Mouse (Mus musculus): ENCODE results near the gene Sult1b1.
"Not testable (repeated sequence)": the region's sequence is repeated elsewhere in the genome, so short reads cannot be mapped to it uniquely, and the experiment has no call there.

The Sult1b1 gene

GRCm38 (mm10) chr5:87538111-87538510 is at the start of gene Sult1b1:
Sult1b1 (minus strand) TSS chr5:87538195.
- no peak for DNase-seq (ENCODE audit: low spot score in 2 of 2)

DNA sequence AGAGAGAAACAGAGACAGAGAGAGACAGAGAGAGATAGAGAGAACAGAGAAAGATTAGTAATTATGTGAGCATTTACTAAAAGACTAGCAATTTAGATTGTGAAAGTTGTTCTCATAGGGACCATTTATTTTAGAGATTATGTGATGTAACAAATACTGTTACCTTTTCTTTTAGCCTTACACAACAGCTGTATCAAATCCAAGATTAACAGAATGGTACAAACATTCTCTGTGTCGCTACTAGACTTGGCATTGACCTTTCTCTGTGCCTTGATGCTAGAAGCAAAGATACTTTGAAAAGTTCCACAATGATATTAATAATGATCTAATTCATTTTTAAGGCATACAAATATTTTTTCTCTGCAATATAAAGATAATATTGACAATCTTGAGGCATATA is 42.4 kb upstream of the Sult1b1 start:
- no peak for DNase-seq (ENCODE audit: low spot score in 2 of 2)

DNA sequence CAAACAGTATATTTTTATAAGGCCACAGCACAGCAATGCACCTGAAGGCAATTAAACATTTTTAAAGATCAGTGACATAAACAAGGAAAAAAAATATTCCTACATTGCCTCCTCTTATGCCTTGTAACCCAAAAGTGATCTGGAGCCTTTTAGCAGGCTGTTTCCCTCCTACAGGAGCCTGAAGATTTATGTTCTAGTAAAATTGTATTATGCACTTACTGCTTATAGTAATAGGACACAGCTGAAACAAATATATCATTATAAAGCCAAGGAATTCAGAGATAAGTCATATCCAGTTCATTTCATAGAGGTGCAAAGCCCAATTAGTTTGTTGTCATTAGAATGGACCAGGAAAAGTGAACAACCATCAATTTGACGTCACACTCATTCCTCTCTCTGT is 36.2 kb upstream of the Sult1b1 start:
- DNase-seq (ENCODE audit: low spot score in 2 of 2): no peak

- no peak for DNase-seq (ENCODE audit: low spot score in 2 of 2)
These were observed 35.5 kb upstream of the Sult1b1 start for GRCm38 (mm10) chr5:87573490-87573889.

DNA sequence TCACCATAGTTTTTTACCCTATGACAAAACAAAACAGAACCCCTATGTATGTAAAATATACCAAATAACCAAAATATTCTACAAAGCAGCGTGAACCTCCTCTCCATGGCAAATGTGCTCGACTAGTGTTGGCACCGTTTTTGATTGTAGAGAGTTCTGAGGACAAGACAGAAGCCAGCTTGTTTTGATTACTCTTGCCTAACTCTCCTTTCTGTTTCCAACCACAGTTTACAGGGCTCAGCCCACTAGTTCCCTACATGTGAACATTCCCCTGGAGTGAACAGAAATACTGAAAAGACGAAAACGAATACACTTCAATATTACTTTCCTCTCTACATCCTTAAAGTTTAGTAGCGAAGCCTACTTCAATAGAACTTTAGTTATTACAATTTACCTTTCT is 34.8 kb upstream of the Sult1b1 start:
- DNase-seq (ENCODE audit: low spot score in 2 of 2): no peak

GRCm38 (mm10) chr5:87568845-87569244 is 30.9 kb upstream of the Sult1b1 start, which contains the start of gene Sult1d1:
Sult1d1 (minus strand) TSS chr5:87569027.
- no peak for DNase-seq (ENCODE audit: low spot score in 2 of 2)

DNA sequence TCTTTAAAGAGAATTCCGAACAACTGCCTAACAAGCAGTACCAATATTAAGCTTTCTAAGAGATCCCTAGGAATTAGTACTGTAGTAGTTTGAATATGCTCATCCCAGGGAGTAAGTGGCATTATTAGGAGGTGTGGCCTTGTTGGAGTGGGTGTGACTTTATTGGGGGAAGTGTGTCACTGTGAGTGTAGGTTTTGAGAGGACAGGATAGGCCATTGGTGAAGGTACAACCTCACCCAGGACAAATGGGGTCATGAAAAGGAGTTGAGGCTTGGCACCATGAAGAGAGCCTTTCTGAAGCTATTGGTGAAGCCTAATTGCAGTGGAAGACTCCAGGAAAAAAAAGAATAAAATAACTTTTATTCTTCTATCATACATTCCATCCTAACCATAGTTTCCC is 29.3 kb upstream of the Sult1b1 start:
- DNase-seq (ENCODE audit: low spot score in 2 of 2): no peak

GRCm38 (mm10) chr5:87562966-87563365 is 25.0 kb upstream of the Sult1b1 start:
- no peak for DNase-seq (ENCODE audit: low spot score in 2 of 2)

DNA sequence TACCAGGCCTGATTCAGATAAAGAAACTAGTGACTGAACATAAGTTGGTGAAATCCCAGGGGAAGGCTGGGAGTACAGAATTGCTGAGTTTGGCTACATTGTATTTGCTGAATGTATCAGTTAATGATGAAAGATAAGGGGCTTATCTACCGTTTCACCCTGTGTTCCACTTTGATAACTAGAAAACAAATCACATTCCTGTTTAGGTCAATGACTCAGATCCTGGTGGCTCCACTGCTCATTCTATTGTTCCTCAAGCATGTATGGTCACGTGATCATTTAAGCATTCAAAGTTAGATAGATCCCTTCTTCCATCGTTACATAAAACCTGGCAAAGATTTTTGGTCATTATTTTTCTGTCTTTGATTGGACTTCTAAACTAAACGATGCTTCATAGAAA is 24.5 kb upstream of the Sult1b1 start:
- no peak for DNase-seq (ENCODE audit: low spot score in 2 of 2)

DNA sequence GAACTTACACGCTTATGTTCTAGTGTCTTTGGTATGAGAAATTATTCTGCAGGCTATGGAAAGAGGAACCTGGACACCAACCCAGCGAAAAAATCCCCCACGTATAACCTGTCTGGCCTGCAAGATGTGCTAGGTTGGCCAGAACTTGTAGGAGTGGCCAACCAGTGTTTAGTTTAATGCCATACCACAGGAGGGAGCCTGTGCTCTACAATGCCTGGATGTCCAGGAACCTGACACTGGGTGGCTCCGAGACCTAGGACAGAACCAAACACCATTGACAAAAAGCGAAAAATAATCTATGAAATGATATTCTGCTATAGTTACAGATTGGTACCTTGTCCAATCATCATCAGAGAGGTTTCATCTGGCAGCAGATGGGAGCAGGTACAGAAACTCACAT is 22.1 kb upstream of the Sult1b1 start:
- no peak for DNase-seq (ENCODE audit: low spot score in 2 of 2)

DNA sequence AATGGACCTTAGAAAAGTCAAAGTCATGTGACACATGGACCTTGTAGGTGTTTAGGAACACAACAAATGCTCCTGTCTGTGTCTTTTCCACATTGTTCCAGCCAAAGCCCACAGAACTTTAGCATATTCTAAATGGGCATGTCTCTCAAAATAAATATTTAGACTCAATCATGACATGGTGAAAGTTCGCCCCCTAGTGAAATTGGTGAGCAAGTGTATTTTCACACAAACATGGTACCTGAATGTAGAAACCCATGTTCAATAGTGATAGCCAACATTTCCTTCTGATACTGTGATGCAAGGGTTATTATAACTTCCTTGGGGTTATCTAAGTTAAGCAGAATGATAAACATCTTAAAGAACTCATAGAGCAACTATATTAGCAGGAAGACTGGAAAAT is 12.9 kb upstream of the Sult1b1 start:
- no peak for DNase-seq (ENCODE audit: low spot score in 2 of 2)

DNA sequence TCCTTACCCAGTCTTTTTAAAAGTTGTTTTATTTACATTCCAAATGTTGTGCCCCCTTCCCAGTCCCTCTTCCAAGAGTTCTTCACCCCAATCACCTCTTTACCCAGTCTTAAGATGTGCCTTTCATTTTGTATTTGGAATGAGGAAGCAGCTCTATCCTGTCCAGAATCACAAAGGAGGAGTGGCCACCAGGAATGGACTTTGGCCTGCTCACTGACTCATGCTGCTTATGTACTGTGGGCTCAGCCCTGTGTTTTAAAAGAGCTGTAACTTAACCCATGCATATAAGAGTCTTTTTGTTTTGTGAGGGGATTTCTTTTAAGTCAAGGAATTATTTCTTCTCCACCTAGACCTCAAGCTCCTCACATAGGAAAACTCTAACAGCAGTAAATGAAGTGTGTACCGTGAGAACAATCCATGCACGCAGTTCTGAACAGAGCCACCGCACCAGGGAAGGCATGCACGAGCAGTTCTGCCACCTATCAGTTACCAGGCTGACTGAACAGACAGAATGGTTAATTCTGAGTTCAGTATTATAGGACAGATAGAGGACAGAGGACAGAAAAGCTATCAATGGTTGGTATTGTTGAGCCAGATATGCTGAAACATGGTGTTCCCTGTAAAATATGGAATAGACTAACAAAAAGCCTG is 1.9 kb downstream of the Sult1b1 start:
- no peak for DNase-seq (ENCODE audit: low spot score in 2 of 2)

GRCm38 (mm10) chr5:87532288-87532687 is 5.7 kb downstream of the Sult1b1 start:
- no peak for DNase-seq (ENCODE audit: low spot score in 2 of 2)

GRCm38 (mm10) chr5:87523561-87523960 is 14.4 kb downstream of the Sult1b1 start:
- not testable (repeated sequence) for DNase-seq (ENCODE audit: low spot score in 2 of 2)

GRCm38 (mm10) chr5:87505776-87506458 is 32.1 kb downstream of the Sult1b1 start:
- no peak for DNase-seq (ENCODE audit: low spot score in 2 of 2)

DNA sequence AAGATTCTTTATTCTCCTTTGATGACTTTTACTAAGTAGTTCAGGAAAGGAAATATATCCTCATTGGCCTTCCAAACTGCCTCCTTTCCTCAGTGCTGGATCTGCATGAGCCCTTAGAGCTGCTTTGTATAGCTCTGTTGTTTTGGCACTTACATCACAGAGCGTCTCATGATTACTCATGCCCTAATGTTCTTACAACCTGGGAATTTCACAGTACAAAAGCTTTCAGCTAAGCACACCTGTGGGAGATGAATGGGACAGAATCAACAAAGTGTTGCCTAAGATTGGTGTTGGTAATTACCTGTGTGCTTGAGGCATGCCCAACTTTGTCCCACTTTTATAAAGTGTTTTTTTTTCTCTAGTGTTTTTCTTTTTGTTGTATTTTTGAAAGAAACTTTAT is 35.3 kb downstream of the Sult1b1 start:
- no peak for DNase-seq (ENCODE audit: low spot score in 2 of 2)

- no peak for DNase-seq (ENCODE audit: low spot score in 2 of 2)
These were observed 38.7 kb downstream of the Sult1b1 start for GRCm38 (mm10) chr5:87499341-87499740.

GRCm38 (mm10) chr5:87498936-87499335 is 39.1 kb downstream of the Sult1b1 start:
- no peak for DNase-seq (ENCODE audit: low spot score in 2 of 2)

DNA sequence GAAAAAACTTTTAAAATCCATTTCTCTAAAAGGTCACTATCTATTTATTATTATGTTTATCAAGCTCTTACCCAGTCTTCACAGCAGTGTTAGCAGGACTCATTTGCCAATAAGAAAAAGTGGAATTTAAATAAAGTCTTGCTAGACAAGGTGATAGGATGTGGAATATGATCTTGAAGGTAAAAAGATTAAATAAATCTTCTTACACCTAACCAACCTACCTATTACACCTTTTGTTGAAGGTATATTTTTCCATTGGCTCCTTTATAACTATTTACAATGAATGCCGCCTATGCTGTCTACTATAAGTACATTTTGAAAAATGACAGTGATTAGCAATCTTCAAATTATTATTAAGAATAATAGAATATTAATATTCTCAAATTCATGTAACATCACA is 47.2 kb downstream of the Sult1b1 start, which contains the start of gene Ugt2a1:
Ugt2a1 (minus strand) TSS at position 101 of the 400 bp plus-strand sequence.
- DNase-seq (ENCODE audit: low spot score in 2 of 2): no peak

DNA sequence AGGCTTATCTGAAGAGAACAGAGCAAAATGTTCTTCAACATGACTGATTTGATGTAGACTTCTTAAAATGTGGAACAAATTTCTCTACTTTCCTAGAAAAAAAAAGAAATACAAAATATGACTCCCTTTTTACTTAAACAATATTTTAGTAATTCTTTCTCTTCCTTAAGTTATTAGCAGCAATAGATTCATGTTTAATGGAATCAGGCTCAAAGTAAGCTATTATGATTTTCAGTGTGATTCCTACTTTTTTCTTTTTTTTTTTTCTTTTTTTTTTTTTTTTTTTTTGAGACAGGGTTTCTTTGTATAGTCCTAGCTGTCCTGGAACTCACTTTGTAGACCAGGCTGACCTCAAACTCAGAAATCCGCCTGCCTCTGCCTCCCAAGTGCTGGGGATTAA is 51.3 kb downstream of the Sult1b1 start, which contains the start of gene Gm43638:
Gm43638 (minus strand) TSS at position 101 of the 400 bp plus-strand sequence.
- DNase-seq (ENCODE audit: low spot score in 2 of 2): not testable (repeated sequence)

GRCm38 (mm10) chr5:87482160-87482559 is 55.8 kb downstream of the Sult1b1 start, which contains the start of gene Ugt2a2:
Ugt2a2 (minus strand) TSS chr5:87482260.
- DNase-seq (ENCODE audit: low spot score in 2 of 2): no peak
